In genomic region chr4:34322841-34323240, GRCm38 (mm10) we compare ENCODE assay signal across 16 mouse cellular contexts.
"Had no signal": no experiment of that assay in that cellular context is flagged by ENCODE, and none has a peak within 500 bp of the region (broad histone marks: within the 10 kb centered on the region; RNA-seq: fewer than 3 reads in every experiment).

No protein-coding gene starts in this region.

- H3K4me1 ChIP-seq: neural tube, embryonic 13.5 days had no signal

- DNase-seq: kidney, postnatal 36 days; lung, embryonic 14.5 days; lung, postnatal 10 days; lung, postnatal 4 days; midbrain, embryonic 14.5 days; retina, postnatal 1 day; right cerebral cortex, postnatal 4 days; spleen, adult 18-20 months; thymus, adult 2 months; thymus, postnatal 25 days had no signal

- H3K9ac ChIP-seq: lung, embryonic 14.5 days; neural tube, embryonic 13.5 days had no signal

- H3K4me2 ChIP-seq: liver, embryonic 11.5 days; lung, embryonic 14.5 days; neural tube, embryonic 13.5 days had no signal

- H3K27me3 ChIP-seq: neural tube, embryonic 13.5 days had no signal

- H3K9me3 ChIP-seq: limb, embryonic 10.5 days; midbrain, embryonic 10.5 days; neural tube, embryonic 13.5 days had no signal

- H3K27ac ChIP-seq: kidney, postnatal 0 days; layer of hippocampus, adult 2 months; limb, embryonic 10.5 days; midbrain, embryonic 10.5 days; neural tube, embryonic 13.5 days had no signal

- H3K36me3 ChIP-seq: limb, embryonic 10.5 days; midbrain, embryonic 10.5 days; neural tube, embryonic 13.5 days had no signal

- H3K4me3 ChIP-seq: layer of hippocampus, adult 2 months; limb, embryonic 10.5 days; midbrain, embryonic 10.5 days; neural tube, embryonic 13.5 days had no signal
